Mouse (Mus musculus): ENCODE results near the gene Fam167b. TPM values are rescaled to one million over a fixed set of nuclear protein-coding genes. Genes with fewer than 3 reads are reported as not detected.

The Fam167b gene
- total RNA-seq (2023) = not detected

DNA sequence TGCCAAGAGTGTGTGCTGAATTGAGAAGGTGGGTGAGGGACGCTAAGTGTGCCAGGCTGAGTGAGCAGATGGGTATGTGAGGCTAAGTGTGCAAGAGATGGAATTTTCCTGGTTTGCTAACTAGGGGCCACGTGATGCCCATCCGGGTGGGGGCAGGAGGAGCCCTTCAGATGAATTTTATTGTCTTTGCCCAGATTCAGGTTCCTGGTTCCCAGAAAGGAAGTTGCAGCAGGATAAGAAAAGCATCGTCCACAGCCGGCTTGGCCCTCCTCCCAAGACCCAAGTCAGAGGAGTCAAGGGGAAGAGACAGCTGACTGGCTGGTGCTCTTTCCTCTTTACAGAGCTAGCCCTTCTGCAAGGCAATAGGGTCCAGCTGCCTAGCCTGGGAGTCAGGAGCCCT lies at the start of gene Fam167b:
TSS of gene Fam167b (minus strand) at position 84 of the 400 bp plus-strand sequence.

DNA sequence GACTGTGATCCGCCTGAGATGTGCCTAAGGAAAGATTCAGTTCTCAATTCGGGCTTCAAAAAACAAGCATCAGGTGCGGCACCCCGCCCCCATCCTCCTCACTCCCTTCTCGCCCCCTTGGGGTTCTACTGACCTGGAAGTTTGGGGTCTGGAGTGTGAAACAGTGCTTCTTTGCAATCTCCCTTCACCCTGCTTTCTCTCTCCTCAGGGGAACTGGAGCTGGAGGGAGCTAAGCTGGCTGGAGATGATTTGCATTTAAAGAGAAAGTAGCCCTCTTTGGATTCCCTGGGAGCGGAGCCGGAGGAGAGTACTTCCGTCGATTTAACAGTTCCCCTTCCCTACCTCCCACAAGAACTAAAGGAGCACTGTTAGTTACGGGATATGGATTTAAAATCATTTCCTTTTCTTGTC lies 45.3 kb upstream of the Fam167b start, which contains the start of gene Ccdc28b:
TSS of gene Ccdc28b (minus strand) at position 267 of the 411 bp plus-strand sequence.

DNA sequence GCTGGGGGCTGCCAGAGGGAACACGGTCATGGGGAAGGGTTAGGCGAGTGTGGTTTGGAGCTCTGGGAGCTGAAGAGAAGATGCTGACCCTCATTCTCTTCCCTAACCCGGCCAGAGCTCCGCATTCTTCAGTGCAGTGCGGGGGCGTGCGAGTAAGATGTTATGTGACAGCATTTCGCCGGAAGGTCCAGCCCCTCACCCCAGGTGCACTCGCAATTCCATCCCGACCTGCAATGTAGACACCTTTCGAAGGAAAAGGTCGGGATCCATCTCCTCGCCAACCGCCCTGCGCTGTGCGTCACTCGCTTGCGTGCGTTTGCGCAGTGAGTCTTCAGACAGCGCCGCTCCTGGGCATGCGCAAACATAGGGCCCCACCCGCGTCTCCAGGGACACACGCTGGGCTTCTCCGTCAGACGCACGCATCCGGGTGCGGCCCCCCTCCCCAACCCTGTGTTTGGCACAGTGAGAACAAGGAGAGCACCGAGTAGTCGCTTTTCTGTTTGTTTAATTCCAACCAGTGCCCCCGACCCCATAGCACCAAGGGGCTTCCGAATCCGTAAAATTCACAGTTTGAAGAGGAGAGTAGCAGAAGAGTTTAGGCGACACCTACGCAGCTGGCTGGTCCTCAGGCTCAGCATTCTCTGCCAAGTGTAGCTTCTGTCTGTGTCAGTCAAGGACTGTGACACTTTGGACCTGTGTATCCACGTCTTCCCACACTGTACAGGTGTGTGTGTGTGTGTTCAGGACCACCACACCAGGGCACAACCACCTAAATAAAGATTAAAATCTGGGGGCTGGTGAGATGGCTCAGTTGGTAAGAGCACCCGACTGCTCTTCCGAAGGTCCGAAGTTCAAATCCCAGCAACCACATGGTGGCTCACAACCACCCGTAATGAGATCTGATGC lies 40.7 kb upstream of the Fam167b start, which contains the start of gene Iqcc:
TSS of gene Iqcc (minus strand) at position 314 of the 906 bp plus-strand sequence.

DNA sequence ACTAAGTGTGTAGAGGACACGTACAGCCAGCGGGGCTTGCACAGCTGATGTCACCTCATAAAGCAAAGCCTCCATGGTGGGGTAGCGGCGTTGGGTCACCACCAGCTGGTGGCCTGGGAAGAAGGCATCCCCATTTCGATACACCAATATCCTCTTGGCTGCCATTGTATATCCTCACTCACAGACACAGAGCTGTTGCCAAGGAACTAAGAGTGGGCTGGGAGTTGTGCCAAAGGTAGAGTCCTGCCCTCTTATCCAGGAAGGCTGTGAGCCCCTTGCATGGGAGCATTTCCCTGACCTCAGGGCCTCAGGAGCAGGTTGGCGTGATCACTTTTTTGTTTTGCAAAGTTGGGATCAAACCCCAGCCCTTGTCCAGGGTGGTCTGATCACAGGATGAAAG lies 35.7 kb upstream of the Fam167b start, which contains the start of gene Dcdc2b:
TSS of gene Dcdc2b (minus strand) at position 165 of the 400 bp plus-strand sequence.

DNA sequence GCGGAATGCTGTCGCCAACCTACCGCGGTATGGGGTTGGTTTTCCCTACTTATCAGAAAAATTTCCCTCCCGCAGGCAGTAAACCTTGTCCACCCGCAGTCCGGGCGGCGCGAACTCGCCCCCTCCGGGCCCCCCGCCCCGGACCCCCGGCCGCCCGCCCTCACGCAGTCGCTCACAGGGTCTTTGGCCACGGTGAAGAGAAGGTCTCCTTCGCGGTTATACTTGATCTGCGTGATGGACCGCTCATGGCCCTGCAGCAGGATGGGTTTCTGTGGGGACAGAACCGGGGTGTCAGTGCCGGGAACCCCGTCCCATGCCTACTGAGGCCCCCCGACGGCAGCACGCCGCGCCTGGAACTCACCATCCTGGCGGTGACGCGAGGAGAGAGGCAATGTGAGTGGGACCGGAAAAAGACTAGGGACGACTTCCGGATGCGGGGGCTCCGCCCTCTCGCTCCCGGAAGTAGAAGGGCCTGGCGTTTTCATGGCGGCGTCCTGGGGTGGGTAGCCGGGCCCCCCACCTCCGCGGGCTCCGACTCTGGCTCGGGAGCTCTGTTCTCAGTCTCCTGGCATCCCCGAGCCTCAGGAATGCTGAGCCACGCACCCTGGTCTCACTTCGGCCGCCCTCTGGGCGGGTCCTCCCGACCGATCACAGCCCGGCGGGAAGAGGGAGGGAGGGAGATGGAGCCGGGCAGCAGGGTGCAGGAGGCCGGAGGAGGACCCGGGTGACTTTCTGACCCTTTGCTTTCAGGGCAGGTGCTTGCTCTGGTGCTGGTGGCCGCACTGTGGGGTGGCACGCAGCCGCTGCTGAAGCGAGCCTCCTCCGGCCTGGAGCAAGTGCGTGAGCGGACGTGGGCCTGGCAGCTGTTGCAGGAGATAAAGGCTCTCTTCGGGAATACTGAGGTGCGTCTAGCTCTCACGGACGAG lies 22.1 kb upstream of the Fam167b start, which contains the start of the genes Eif3i and Tmem234:
TSS of gene Eif3i (minus strand) at position 416 of the 926 bp plus-strand sequence.
TSS of gene Tmem234 (plus strand) at position 436 of the 926 bp plus-strand sequence.

DNA sequence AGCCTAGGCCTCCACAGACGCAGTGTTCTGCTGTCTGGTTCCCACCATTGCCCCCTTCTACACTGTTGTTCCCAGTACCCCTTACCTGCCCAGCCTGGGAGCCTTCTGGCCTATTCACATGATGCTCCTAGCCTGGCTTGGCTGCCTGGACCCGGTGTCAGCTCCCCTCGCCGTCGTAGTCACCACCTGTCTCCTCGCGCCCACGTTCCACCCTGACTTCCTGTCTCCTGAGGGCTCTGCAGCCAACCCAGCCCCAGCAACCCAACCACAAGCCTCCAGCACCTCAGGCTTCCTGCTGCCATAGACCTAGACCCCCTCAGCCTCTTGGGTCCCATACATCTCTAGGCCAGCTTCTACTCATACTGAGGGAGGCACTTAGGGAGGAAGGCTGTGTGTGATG lies 4.9 kb downstream of the Fam167b start, which contains the start of gene Lck:
TSS of gene Lck (minus strand) at position 212 of the 400 bp plus-strand sequence.

DNA sequence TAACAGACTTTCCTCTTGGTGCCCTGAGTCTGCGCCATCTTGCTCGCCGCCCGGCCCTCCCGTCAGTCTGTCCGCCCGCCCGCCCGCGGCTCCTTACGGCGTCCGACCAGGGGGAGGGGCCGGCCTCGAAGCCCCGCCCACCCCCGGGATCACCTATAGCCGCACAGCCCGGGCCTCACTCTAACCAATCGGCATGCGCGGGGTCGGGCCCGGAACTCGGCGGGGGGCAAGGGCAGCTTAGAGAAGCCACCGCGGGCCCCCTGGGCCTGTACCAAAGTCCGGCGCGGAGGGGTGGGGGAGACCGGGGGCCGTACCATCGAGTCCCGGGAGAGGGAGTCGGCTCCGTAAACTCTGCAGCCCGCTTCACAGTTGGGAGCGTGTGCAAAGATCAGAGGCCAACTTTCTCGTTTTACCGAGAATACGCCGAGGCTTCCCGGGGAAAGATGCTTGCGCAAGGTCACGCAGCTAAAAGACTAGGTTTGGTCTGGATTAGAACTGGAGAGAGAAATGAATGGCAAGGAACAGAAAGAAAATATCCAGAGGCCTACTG lies 35.7 kb downstream of the Fam167b start, which contains the start of gene Hdac1:
TSS of gene Hdac1 (minus strand) at position 122 of the 550 bp plus-strand sequence.

Other genes with a start within 250 kb of the Fam167b start
- gene Rbbp4, start 243.2 kb downstream of the Fam167b start, total RNA-seq (2023) = 132 TPM
- gene Zbtb8os, start 242.9 kb downstream of the Fam167b start, total RNA-seq (2023) = 30.5 TPM
- 2.8 TPM for gene Zbtb8a, start 200.4 kb downstream of the Fam167b start, total RNA-seq (2023)
- gene Zbtb8b, start 137.7 kb downstream of the Fam167b start, total RNA-seq (2023) = not detected
- 140 TPM for gene Bsdc1, start 117.0 kb downstream of the Fam167b start, total RNA-seq (2023)
- gene Tssk3, start 87.5 kb downstream of the Fam167b start, total RNA-seq (2023) = not detected
- gene Fam229a, start 87.4 kb downstream of the Fam167b start, total RNA-seq (2023) = 1.9 TPM
- gene Marcksl1, start 65.0 kb downstream of the Fam167b start, total RNA-seq (2023) = 17.4 TPM
- gene Hdac1, start 35.8 kb downstream of the Fam167b start, total RNA-seq (2023) = 122 TPM
- gene Lck, start 4.9 kb downstream of the Fam167b start, total RNA-seq (2023) = 793 TPM
- gene Eif3i, start 22.1 kb upstream of the Fam167b start, total RNA-seq (2023) = 175 TPM
- 133 TPM for gene Tmem234, start 22.1 kb upstream of the Fam167b start, total RNA-seq (2023)
- 4.4 TPM for gene Dcdc2b, start 35.7 kb upstream of the Fam167b start, total RNA-seq (2023)
- gene Iqcc, start 40.5 kb upstream of the Fam167b start, total RNA-seq (2023) = 22.7 TPM
- gene Ccdc28b, start 45.4 kb upstream of the Fam167b start, total RNA-seq (2023) = 8.2 TPM
- gene Txlna, start 62.5 kb upstream of the Fam167b start, total RNA-seq (2023) = 55.2 TPM
- 31.3 TPM for gene Kpna6, start 94.2 kb upstream of the Fam167b start, total RNA-seq (2023)
- gene Tmem39b, start 118.3 kb upstream of the Fam167b start, total RNA-seq (2023) = 13.5 TPM
- gene Khdrbs1, start 163.8 kb upstream of the Fam167b start, total RNA-seq (2023) = 132 TPM
- gene Ptp4a2, start 232.7 kb upstream of the Fam167b start, total RNA-seq (2023) = 328 TPM